Mouse (Mus musculus): ENCODE measurements around the gene Sycp3.
"Not testable (repeated sequence)": the region's sequence is repeated elsewhere in the genome, so short reads cannot be mapped to it uniquely, and the experiment has no call there.

The Sycp3 gene

GRCm38 (mm10) chr10:88459502-88459992, at the start of gene Sycp3:
TSS of gene Sycp3 (plus strand) at chr10:88459569.
- DNase-seq (ENCODE audit: low read depth, low spot score) = no peak

- DNase-seq (ENCODE audit: low read depth, low spot score) = no peak
Observed at GRCm38 (mm10) chr10:88409751-88410150, 49.6 kb upstream of the Sycp3 start.

DNA sequence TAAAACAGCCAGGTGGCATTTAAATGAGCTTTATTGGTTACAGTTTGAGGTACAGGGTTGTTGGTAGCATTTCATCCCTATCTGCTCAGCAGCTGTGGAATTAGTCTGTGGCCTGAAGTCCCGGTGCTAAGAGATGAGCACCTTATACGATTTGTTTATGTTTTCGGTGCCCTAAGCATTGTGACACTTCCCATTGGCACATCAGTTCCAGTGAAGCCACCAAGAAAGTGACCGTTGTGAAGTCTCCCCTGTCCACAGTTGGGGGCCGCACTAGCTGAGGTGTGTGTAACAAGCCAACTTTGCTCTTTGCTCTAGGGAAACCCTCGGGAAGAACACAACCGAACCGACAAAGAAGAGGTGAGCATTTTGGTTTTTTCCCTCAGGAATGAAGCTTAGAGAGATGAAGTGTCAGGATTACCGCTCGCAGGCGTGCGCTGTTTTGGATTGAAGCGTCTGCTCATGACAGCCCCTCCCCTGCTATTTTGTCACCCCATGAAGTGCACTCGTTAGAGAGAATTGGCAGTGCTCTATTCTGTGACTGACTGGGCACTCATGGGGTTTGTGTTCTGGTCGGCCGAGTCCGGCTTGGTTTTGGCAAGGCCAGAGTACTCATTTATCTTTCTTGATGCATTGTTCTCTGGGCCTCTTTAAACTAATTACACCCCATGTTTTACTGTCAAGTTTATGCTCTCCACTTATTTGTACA, 46.9 kb upstream of the Sycp3 start:
- DNase-seq (ENCODE audit: low read depth, low spot score) = no peak

DNA sequence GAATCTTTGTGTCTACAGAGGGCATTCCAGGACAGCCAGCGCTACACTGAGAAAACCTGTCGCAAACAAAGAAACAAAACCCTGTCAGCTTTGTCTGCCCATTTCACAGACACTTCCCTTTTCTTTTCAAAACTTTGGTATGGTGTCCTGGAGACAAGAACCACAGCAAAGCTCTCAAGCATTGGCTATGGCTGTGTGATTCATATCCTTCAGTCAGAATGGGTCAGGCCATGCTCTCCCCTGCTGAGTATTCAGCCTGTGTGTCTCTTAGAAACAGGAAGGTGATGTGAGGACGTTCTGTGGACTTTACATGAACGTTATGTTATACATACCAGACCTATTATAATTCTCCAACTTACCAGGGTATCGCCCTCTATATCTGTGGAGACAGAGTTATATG, 41.7 kb upstream of the Sycp3 start:
- no peak for DNase-seq (ENCODE audit: low read depth, low spot score)

DNA sequence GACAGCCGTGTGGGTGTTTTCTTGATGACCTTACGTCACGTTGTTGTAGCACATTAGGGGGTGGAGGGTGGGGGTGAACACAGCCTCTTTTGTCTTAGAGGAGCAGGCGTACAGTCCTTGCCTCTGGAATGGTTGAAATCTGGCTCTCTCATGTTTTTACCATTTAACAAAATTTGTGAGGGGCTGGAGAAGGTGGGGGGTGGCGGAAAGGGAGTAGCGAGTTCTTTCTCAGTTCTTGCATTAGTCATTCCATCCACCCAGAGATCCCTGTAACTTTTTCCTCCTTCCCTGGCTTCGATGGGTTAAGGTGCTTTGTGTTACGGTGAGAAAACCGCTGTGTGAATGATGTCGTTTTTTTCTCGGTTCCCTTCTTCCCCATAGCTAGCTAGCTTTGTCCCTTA, 39.2 kb upstream of the Sycp3 start:
- no peak for DNase-seq (ENCODE audit: low read depth, low spot score)

DNA sequence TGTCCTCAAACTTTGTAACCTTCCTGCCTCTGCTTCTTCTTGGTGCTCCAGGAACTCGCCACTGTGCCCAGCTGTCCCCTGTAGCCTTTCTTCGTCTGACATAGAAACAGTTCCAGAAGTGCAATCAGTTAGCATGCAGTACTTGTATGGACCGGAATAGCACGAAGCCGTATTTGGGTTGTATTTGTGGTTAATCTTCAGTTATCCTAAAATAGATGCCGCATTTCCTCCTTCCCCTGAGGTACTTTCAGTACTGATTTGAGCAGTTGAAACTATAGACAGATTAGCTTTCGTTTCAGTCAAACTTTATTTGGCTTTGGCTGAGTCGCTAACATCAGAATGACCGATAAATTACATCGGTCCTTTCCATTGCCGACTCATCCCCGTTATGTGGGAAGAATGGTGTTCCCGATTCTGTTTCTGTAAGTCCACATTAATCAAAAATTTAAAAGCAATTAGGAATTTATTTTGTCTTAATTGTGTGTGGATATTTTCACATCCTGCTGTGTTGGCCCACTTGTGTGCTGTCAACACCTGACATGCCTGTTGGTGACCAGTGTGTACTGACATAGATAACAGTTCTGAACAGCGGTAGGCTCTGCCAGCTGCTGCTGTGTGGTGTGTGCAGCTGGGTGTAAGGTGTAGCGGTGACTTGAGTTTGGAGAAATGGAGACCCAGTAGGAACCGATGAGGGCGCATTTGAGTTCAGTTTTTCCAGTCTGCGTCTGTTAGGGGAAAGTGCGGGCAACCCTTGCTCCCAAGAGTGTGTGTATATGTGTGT, 38.5 kb upstream of the Sycp3 start:
- no peak for DNase-seq (ENCODE audit: low read depth, low spot score)

GRCm38 (mm10) chr10:88426158-88426816, 33.1 kb upstream of the Sycp3 start:
- peak; percentile 64 for DNase-seq (ENCODE audit: low read depth, low spot score)

GRCm38 (mm10) chr10:88426896-88427295, 32.5 kb upstream of the Sycp3 start:
- no peak for DNase-seq (ENCODE audit: low read depth, low spot score)

GRCm38 (mm10) chr10:88427998-88428397, 31.4 kb upstream of the Sycp3 start:
- DNase-seq (ENCODE audit: low read depth, low spot score) = no peak

GRCm38 (mm10) chr10:88441224-88441623, 18.1 kb upstream of the Sycp3 start:
- no peak for DNase-seq (ENCODE audit: low read depth, low spot score)

- peak; percentile 11 for DNase-seq (ENCODE audit: low read depth, low spot score)
Observed at GRCm38 (mm10) chr10:88451221-88451620, 8.1 kb upstream of the Sycp3 start.

DNA sequence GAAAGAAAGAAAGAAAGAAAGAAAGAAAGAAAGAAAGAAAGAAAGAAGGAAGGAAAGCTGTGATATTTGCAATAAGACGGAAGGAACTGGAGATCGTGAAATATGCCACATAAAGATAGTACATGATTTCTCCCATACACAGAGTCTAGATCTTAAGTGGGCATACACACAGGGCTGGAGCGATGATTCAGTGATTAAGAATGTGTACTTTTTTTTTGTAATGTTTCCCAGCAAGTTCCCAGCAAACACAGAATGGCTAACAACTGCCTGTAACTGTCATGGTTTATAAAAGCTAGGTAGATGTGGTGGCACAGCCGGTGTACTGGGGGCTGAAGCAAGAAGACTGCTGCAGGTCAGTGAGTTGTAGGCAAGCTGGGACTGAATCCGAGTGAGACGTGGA, 7.4 kb upstream of the Sycp3 start:
- no peak for DNase-seq (ENCODE audit: low read depth, low spot score)

GRCm38 (mm10) chr10:88457816-88458215, 1.6 kb upstream of the Sycp3 start:
- no peak for DNase-seq (ENCODE audit: low read depth, low spot score)

DNA sequence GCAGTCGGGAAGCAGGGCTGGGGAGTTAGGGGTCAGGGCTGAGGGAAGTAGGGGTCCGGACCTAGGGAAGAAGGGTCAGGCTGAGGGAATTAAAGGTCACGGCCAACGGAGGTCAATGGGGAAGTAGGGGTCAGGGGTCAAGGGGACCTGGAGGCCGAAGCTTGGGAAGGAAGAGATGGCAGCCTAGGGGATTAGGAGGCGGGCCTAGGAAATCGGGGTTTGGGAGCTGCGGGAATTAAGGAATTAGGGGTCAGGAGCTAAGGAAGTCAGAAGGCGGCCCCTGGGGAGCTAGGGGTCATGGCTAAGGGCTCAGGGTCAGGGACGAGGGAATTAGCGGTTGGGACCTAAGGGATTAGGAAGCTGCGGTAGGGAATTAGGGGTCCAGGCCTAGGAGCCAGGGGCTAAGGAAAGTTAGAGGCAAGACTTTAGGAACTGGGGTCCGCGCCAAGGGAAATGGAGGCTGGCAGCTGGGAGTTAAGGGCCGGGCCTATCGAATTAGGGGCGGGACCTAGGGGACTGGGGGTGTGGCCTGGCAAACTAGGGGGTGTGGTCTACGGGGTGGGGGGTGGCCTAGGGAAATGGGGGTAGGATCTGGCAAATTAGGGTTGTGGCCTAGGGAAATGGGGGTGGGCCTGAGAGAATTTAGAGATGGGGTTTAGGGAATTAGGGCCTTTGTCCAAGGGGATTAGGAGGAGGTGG, 902 bp downstream of the Sycp3 start:
- no peak for DNase-seq (ENCODE audit: low read depth, low spot score)

DNA sequence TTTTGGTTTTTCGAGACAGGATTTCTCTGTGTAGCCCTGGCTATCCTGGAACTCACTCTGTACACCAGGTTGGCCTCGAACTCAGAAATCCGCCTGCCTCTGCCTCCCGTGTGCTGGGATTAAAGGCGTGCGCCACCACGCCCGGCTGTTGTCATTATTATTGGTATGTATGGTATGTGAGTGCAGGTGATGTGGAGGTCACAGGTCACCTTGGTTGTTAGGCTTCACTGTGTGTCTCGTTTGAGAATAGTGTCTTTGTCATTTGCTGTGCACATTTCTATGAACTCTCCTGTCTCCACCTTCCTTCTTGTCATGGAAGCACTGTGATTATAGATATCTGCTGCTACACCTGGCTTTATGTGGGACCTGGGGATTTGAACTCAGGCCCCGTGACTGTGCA, 23.5 kb downstream of the Sycp3 start:
- DNase-seq (ENCODE audit: low read depth, low spot score) = not testable (repeated sequence)

DNA sequence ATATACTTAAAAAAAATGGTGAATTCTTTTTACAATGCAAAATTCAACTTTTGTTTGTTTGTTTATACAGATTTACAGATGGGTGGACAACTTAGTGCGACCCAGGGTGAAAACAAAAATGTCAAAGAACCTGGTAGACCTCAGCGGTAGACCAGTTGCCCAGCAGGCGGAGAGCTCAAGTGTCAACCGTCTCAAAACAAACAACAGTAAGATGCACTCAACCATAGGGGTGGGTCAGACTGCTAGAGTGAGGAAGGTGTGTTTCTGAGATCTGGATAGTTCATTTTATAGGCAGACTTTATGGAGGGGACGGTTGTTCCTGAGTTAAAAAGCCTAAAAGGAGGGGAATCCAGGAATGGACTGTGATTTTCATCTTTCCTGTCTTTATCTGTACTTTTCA, 29.3 kb downstream of the Sycp3 start:
- DNase-seq (ENCODE audit: low read depth, low spot score) = no peak

GRCm38 (mm10) chr10:88491632-88492031, 32.3 kb downstream of the Sycp3 start:
- no peak for DNase-seq (ENCODE audit: low read depth, low spot score)

- no peak for DNase-seq (ENCODE audit: low read depth, low spot score)
Observed at GRCm38 (mm10) chr10:88492658-88493057, 33.3 kb downstream of the Sycp3 start.

GRCm38 (mm10) chr10:88494959-88495587, 35.7 kb downstream of the Sycp3 start:
- DNase-seq (ENCODE audit: low read depth, low spot score) = no peak

DNA sequence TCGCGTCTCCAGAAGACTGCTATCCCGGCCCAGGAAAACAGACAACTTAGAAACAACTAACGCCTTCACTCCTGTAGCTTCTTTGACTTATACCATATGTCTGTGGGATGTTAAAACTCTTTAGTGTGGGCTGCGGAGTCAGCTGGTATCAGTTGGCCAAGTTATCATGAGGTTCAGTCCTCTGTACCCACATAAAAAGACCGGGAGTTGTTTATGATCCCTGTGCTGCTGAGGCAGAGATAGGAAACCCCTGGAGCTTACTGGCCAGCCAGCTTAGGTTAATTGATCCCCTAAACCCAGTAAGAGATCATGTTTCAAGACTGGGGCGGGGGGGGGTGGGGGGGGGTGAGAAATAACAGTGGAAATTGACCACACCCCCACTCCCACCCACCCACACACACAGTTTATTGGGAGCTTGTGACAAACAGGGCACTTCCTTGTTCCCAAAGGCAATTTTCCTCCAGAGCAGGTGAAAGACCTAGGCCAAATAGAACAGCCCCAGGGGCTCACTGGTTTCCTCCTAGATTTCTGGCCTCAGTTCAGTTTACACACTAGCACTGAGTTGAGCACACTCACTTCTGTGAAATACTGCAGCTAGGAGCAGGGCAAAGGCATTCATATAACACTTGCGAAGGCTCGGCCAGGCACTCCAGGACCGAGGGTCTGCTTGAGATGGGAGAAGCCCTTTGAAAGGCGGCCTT, 37.6 kb downstream of the Sycp3 start:
- no peak for DNase-seq (ENCODE audit: low read depth, low spot score)

DNA sequence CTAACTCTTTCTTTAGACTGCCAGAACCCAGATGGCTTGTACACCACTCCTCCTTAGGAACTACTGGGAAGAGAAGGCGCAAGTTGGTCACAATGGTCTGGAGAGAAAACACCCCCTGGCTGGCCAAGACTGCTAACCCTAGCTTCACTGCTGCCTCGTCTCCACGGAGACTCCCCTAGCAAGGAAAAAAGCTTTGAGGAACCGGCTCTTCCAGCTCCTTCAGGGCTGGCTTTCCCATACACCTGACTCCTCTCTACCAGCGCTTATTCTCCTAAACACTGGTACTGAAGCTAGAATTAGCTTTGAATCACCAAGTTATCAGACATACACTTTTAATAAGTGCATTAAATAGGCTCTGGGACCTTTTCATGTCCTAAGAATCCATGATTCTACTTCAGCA, 40.6 kb downstream of the Sycp3 start:
- DNase-seq (ENCODE audit: low read depth, low spot score) = no peak
